Mouse (Mus musculus) hindbrain, embryonic 14.5 days (tissue): ENCODE results near the gene Gabrg3. TPM values are rescaled to one million over a fixed set of nuclear protein-coding genes. Genes with fewer than 3 reads are reported as not detected.

ENCODE experiments used
- ATAC-seq: fragments of 200-750 bp; cut with Nextera tagmentation; 2 replicates; pipeline ENCODE4 v1.8.0; 2017; ENCODE audit warnings: moderate number of reproducible peaks, mild to moderate bottlenecking, moderate TSS enrichment, moderate library complexity; ENCODE audit not compliant: low FRiP score
- DNase-seq: peaks from one replicate; pipeline ENCODE4 v3.0.0-alpha.2; 2015; ENCODE audit warnings: low spot score
- H3K27ac ChIP-seq: fragments of 300-500 bp; sonication (generic); 2 replicates; pipeline ENCODE4 v1.5.1; 2014; ENCODE audit warnings: mild to moderate bottlenecking, moderate library complexity
- H3K27me3 ChIP-seq: fragments of 300-500 bp; sonication (generic); 2 replicates; pipeline ENCODE4 v1.6.1; 2014; ENCODE audit warnings: mild to moderate bottlenecking, low read length, mixed read lengths; ENCODE audit not compliant: control insufficient read depth, insufficient read depth
- H3K36me3 ChIP-seq: fragments of 300-500 bp; sonication (generic); replicated peaks from 2 replicates; pipeline ENCODE4 v1.6.1; 2014; ENCODE audit not compliant: control insufficient read depth, insufficient read depth
- H3K4me1 ChIP-seq: fragments of 300-500 bp; sonication (generic); replicated peaks from 2 replicates; pipeline ENCODE4 v1.6.1; 2014; ENCODE audit warnings: antibody characterized with exemption, low read length, mixed read lengths; ENCODE audit not compliant: control insufficient read depth, insufficient read depth
- H3K4me2 ChIP-seq: fragments of 300-500 bp; sonication (generic); replicated peaks from 2 replicates; pipeline ENCODE4 v1.6.1; 2014; ENCODE audit warnings: mild to moderate bottlenecking, moderate library complexity
- H3K4me3 ChIP-seq: fragments of 300-500 bp; sonication (generic); replicated peaks from 2 replicates; pipeline ENCODE4 v1.5.1; 2014; ENCODE audit warnings: mild to moderate bottlenecking, low read length
- H3K9ac ChIP-seq: fragments of 300-500 bp; sonication (generic); 2 replicates; pipeline ENCODE4 v1.6.1; 2014
- H3K9me3 ChIP-seq: fragments of 300-500 bp; sonication (generic); 2 replicates; pipeline ENCODE4 v1.6.1; 2016; ENCODE audit warnings: low read length; ENCODE audit not compliant: control insufficient read depth
- WGBS: fragments of 180-500 bp; shearing (Covaris S2); extraction: QIAGEN DNeasy Blood & Tissue Kit; methylation state at CpG from one replicate; pipeline ENCODE4 v1.1.7; 2014; 5-methylcytosine and 5-hydroxymethylcytosine counted together
- polyA plus RNA-seq: library from polyadenylated mRNA; unstranded; fragments of >200 nt; fragmentation: Nextera tagmentation; extraction: Ambion mirVana; gene quantifications from 2 replicates; pipeline ENCODE4 v1.2.1, GENCODE M21; 2014

The Gabrg3 gene
- polyA plus RNA-seq, 1 experiment from 2014 or later = 9.9 TPM

DNA sequence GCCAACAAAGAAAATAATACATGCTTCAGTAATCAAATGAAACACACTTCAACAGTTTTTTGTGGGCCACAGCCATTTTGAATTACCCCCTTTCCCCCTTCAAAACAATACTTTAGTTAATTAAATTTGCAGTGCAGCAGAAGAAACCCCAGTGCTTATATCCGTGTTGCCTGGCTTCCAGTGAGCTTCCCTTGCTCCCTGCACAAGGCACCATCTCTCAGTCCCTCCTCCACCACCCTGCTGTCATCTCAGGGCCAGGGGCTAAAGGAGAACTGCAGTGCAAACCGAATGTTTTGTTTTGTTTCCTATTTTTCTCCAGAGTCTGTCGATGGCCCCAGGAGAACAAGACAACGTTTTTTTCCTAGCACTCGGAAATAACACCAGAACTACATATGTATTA, 233.2 kb downstream of the Gabrg3 start:
- 26% methylated on average over 5 of the region's 5 CpGs for WGBS
- no peak overlapping the region for H3K27ac ChIP-seq
- no peak for ATAC-seq

DNA sequence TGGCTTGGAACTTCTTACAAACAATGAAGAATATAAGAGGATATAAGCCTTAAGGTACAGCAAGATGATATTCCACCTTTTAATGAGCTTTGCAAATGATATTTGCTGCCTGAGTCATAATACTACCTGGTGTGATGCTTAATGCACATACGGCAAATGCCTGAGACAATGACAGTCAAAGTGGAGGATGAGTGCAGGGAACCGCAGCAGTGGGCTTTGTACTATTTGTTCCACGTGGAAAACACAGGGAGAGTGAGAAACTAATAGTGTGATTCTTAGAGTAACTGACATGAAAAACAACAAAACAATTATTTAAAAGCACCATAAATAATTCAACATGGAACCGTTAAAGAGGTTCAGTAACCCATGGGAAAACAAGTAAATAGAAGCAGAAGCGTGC, 236.2 kb downstream of the Gabrg3 start:
- no peaks in the 10 kb centered on the region for H3K36me3 ChIP-seq
- no peaks in the 10 kb centered on the region for H3K4me1 ChIP-seq
- no peak overlapping the region for H3K27ac ChIP-seq
- H3K4me3 ChIP-seq = no peak overlapping the region
- H3K27me3 ChIP-seq = no peaks in the 10 kb centered on the region
- WGBS = 61% methylated on average over 5 of the region's 5 CpGs
- H3K9me3 ChIP-seq = no peaks in the 10 kb centered on the region
- no peak for DNase-seq
- no peak overlapping the region for H3K9ac ChIP-seq
- no peak for ATAC-seq
- H3K4me2 ChIP-seq = no peak overlapping the region

More for the DNA sequence above, 233.2 kb downstream of the Gabrg3 start:
- no peaks in the 10 kb centered on the region for H3K9me3 ChIP-seq
- H3K36me3 ChIP-seq = no peaks in the 10 kb centered on the region
- no peak overlapping the region for H3K9ac ChIP-seq
- H3K4me1 ChIP-seq = no peaks in the 10 kb centered on the region
- H3K4me3 ChIP-seq = no peak overlapping the region
- no peak overlapping the region for H3K4me2 ChIP-seq
- no peaks in the 10 kb centered on the region for H3K27me3 ChIP-seq
- DNase-seq = no peak

DNA sequence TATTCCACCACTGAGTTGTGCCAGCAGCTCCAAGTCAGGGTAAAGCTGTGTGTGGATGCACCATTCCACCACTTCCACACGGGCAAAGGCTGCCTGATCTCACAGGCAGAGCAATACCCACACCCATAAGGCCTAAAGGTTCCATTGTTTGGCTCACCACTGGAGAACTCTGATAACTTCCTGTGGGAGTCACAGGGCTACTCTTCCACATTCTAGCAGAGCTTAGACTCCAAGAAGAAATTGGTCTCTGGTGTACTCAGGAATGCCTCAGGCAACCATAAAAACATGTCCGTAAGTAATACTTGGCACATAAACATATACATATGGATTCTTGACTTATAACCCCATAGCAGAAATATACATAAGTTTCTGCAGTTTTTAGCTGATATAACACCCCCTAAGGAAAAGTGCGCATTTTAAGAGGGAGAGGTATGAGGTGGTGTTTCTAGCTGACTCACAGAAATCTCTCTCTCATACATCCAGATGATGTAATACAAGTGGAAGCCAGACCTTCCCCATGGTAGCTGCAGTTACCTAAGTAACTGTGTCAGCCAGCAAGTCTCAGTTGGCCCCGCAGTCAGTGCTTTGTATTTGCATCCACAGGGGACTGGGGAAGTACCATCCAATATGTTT, 248.8 kb downstream of the Gabrg3 start:
- ATAC-seq = no peak
- 89% methylated on average over 4 of the region's 4 CpGs for WGBS

DNA sequence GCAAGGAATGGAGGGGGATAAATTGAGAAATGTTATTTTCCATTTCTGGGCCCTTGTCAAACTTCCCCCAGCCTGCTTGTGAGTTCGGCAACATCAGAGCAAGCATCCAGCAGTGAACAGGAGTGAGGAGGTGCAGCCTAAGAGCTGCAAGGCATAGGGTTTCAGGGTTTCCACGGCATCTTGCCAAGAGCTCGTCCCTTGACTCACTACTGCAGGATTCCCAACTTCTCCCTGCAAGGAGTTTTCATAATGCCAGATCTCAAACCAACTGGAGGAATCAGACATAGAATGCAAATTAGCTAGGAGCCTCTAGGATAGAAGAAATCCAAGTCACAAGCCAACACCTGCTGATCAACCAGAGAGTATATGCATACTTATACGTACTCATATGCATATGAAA, 254.0 kb downstream of the Gabrg3 start:
- Histone ChIP-seq H3K9me3 (no peaks in the 10 kb centered on the region), H3K36me3 (no peaks in the 10 kb centered on the region), H3K4me1 (no peaks in the 10 kb centered on the region), H3K27me3 (no peaks in the 10 kb centered on the region), H3K4me2 (no peak overlapping the region), H3K27ac (no peak overlapping the region), H3K9ac (no peak overlapping the region), H3K4me3 (no peak overlapping the region)
- no peak for DNase-seq
- ATAC-seq = no peak
- WGBS = 80% methylated on average over 4 of the region's 4 CpGs

More for the DNA sequence above, 248.8 kb downstream of the Gabrg3 start:
- no peak for DNase-seq
- no peaks in the 10 kb centered on the region for H3K27me3 ChIP-seq
- no peak overlapping the region for H3K9ac ChIP-seq
- H3K4me3 ChIP-seq = no peak overlapping the region
- no peak overlapping the region for H3K4me2 ChIP-seq
- H3K27ac ChIP-seq = no peak overlapping the region
- H3K36me3 ChIP-seq = no peaks in the 10 kb centered on the region
- no peaks in the 10 kb centered on the region for H3K9me3 ChIP-seq
- no peaks in the 10 kb centered on the region for H3K4me1 ChIP-seq

GRCm38 (mm10) chr7:57132471-57132870, 254.5 kb downstream of the Gabrg3 start:
- Histone ChIP-seq H3K9ac (no peak overlapping the region), H3K4me3 (no peak overlapping the region), H3K4me2 (no peak overlapping the region), H3K27me3 (no peaks in the 10 kb centered on the region), H3K36me3 (no peaks in the 10 kb centered on the region), H3K4me1 (no peaks in the 10 kb centered on the region), H3K27ac (no peak overlapping the region), H3K9me3 (no peaks in the 10 kb centered on the region)
- WGBS = 92% methylated on average over 2 of the region's 2 CpGs
- DNase-seq = no peak
- no peak for ATAC-seq

- H3K36me3 ChIP-seq = no peaks in the 10 kb centered on the region
- ATAC-seq (no peak), DNase-seq (no peak)
- no peak overlapping the region for H3K9ac ChIP-seq
- H3K4me3 ChIP-seq = no peak overlapping the region
- 78% methylated on average over 3 of the region's 3 CpGs for WGBS
- no peak overlapping the region for H3K27ac ChIP-seq
- H3K4me2 ChIP-seq = no peak overlapping the region
- H3K9me3 ChIP-seq = no peaks in the 10 kb centered on the region
- H3K27me3 ChIP-seq = no peaks in the 10 kb centered on the region
- no peaks in the 10 kb centered on the region for H3K4me1 ChIP-seq
Measured at GRCm38 (mm10) chr7:57100065-57100464, 286.9 kb downstream of the Gabrg3 start.

DNA sequence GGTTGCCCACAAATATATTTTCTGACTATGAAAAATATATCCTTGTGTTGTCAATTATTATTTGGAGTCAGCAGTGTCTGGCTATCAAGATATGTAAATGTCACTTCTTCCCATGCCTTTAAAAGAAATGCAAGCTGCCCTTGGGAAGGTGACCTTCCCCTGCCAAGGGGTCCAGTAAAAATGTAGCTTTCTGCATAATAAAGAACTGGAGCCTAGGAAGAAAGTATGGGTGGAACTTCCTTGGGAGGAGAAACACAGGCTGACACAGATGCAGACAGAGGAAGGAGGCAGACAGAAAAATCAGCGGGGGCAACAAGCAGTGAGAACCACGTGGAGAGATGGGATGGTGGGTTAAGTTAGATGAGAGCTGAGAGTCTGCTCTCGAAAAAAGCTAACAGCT, 304.9 kb downstream of the Gabrg3 start:
- Histone ChIP-seq H3K4me3 (no peak overlapping the region), H3K27ac (no peak overlapping the region), H3K36me3 (no peaks in the 10 kb centered on the region), H3K4me1 (no peaks in the 10 kb centered on the region), H3K9ac (no peak overlapping the region), H3K9me3 (no peaks in the 10 kb centered on the region), H3K4me2 (no peak overlapping the region), H3K27me3 (no peaks in the 10 kb centered on the region)
- ATAC-seq (no peak), DNase-seq (no peak)
- WGBS = 71% methylated on average over 3 of the region's 3 CpGs

GRCm38 (mm10) chr7:57071435-57072160, 315.4 kb downstream of the Gabrg3 start:
- Histone ChIP-seq H3K4me3 (no peak overlapping the region), H3K4me2 (no peak overlapping the region), H3K9ac (no peak overlapping the region), H3K9me3 (no peaks in the 10 kb centered on the region), H3K27ac (no peak overlapping the region), H3K36me3 (no peaks in the 10 kb centered on the region), H3K27me3 (no peaks in the 10 kb centered on the region), H3K4me1 (no peaks in the 10 kb centered on the region)
- 99% methylated on average over 2 of the region's 2 CpGs for WGBS
- ATAC-seq = no peak
- DNase-seq = no peak

DNA sequence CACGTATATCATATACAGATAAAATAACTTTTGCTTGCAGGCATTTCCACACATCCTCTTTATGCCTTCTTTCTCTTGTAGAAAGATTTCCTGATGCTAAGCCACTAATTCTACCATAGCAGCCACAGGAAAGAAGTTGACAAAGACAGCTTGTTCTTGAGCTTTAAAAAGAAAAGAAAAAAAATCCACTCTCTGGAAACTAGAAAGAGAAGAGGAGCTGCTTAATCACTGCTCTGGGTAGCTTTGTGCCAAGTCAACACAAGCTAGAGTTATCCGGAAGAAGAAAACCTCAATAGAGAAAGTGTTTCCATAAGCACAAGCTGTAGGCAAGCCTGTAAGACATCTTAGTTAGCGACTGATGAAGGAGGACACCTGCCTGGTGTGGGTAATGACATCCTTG, 321.6 kb downstream of the Gabrg3 start:
- H3K36me3 ChIP-seq = no peaks in the 10 kb centered on the region
- ATAC-seq (no peak), DNase-seq (no peak)
- 89% methylated on average over 3 of the region's 3 CpGs for WGBS
- no peak overlapping the region for H3K27ac ChIP-seq
- H3K9ac ChIP-seq = no peak overlapping the region
- H3K9me3 ChIP-seq = no peaks in the 10 kb centered on the region
- H3K4me3 ChIP-seq = no peak overlapping the region
- no peaks in the 10 kb centered on the region for H3K27me3 ChIP-seq
- H3K4me1 ChIP-seq = no peaks in the 10 kb centered on the region
- no peak overlapping the region for H3K4me2 ChIP-seq
